Mouse (Mus musculus): ENCODE measurements around the gene Cox7a2l. TPM values are rescaled to one million over a fixed set of nuclear protein-coding genes. Genes with fewer than 3 reads are reported as not detected.

Gene Cox7a2l
- total RNA-seq, 2 experiments from 2014 or later = 134 to 136 TPM

DNA sequence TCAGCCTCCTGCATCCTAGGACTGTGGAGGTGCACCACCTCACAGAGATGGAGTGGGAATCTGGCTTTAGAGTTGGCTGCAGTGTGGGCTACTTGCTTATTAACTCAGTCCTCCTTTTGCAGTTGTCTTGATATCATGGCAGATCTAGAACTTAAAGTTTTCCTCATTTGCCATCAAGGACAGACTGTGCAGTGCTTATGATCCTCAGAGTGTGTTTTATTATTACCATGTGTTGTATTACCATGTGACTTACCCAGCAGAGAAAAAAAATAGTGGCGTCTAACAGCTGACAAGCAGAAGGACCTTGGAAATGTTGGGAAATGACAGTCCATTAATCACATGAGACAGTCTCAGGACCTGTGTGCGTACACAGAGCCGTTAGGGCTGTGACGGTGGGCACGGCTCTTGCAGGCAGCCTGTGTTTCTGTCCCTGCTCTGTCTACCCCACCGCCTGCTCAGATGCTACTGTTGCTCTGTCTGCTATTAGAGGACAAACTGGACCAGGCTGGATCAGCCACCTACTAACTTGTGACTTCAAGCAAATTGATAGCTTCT is 50.4 kb downstream of the Cox7a2l start:
- DNase-seq = no peak
- intact Hi-C loops (cut with DNase I) = no loop called here

GRCm38 (mm10) chr17:83465969-83466368 is 51.2 kb downstream of the Cox7a2l start:
- DNase-seq = no peak
- intact Hi-C loops (cut with DNase I) = no loop called here

- intact Hi-C loops (cut with DNase I) = no loop called here
These were observed 59.9 kb downstream of the Cox7a2l start for GRCm38 (mm10) chr17:83457271-83457670.

GRCm38 (mm10) chr17:83453587-83453986 is 63.5 kb downstream of the Cox7a2l start:
- no peak for DNase-seq
- intact Hi-C loops (cut with DNase I) = loop anchor here (5.0 kb wide), 1 partner anchor 181 kb away; no protein-coding TSS in a partner anchor

More at GRCm38 (mm10) chr17:83457271-83457670, 59.9 kb downstream of the Cox7a2l start:
- DNase-seq = no peak

- DNase-seq = no peak
- intact Hi-C loops (cut with DNase I) = loop anchor here (5.0 kb wide), 1 partner anchor 180 kb away; no protein-coding TSS in a partner anchor
These were observed 64.7 kb downstream of the Cox7a2l start for GRCm38 (mm10) chr17:83452451-83452850.

Other genes with a start within 250 kb of the Cox7a2l start
- gene Eml4, start 166.4 kb downstream of the Cox7a2l start, total RNA-seq (2021) = 1 to 10 TPM; 1.7 TPM
- gene Kcng3, start 114.6 kb upstream of the Cox7a2l start, total RNA-seq (2021) = not detected
- gene Mta3, start 188.8 kb upstream of the Cox7a2l start, total RNA-seq (2021) = 1 to 10 TPM; 7.6 to 9.7 TPM